Comparison of ENCODE assay signal across 8 mouse cellular contexts in the genomic region with DNA sequence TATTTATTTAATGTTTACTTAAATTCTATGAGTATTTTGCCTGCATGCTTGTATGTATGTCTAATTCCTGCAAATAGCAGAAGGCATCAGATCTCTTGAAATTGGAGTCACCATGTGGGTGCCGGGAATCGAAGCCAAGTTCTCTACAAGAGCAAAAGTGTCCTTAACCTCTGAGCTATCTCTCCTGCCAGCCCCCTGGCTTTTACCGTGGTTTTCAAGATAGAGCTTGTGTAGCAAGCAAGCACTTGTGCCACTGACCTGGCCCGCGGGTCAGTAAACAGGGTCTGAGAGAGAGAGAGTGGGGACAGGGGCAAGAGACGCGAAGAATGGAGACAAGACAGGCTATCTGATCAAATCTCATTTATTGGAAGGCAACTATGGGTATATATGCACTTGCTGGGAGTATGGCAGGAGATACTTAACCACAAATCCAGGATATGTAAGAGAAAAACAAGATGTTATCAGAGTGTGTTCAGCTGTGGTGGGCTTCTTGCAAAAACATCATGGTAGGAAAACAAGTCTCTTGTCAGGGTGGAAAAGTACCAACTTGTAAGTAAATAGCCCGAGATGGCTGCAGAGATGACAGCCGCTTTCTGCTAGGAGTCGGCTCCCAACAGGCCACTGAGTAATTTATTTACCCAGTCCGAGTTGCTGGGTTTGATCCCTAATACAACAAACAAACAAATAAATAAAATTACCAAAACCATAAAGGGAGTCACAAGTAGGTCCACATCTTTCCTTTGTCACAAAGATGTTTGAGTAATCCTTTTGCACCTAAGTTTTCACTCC. TPM values are rescaled to one million over a fixed set of nuclear protein-coding genes. Genes with fewer than 3 reads are reported as not detected.
DNase-seq lines count a peak whose midpoint lies in the region; ATAC-seq and TF ChIP-seq lines count a peak whose summit lies in the region.

No protein-coding gene starts in this region.

- ATAC-seq in heart, postnatal 0 days (ENCODE audit: insufficient read depth, low read depth) = no peak
- 0 out of 2 replicates have a peak, but pooled peaks have one; percentile 5 for ATAC-seq in megakaryocyte, adult 5-6 weeks (ENCODE audit: poor library complexity, severe bottlenecking)

- no peak for TF ChIP-seq POLR2A in heart, adult 2 months (IDR thresholded peaks at IDR 0.05; ENCODE audit: insufficient read depth, low read depth, low read length)

- WGBS in heart, adult 2 months = 40% methylated on average over 11 of the region's 11 CpGs
- 34% methylated on average over 11 of the region's 11 CpGs for WGBS in heart, postnatal 0 days

- peaks cover 10% of the 10 kb centered on the region for H3K4me1 ChIP-seq in heart, adult 2 months (ENCODE audit: control insufficient read depth, insufficient read depth, low read length)
- H3K4me1 ChIP-seq in E14TG2a.4 (replicated peaks; ENCODE audit: low read depth, low read length) = peaks cover 43% of the 10 kb centered on the region
- peaks cover 23% of the 10 kb centered on the region for H3K4me1 ChIP-seq in heart, postnatal 0 days (ENCODE audit: control insufficient read depth, insufficient read depth)

- no peaks in the 10 kb centered on the region for H3K9me3 ChIP-seq in E14TG2a.4 (ENCODE audit: low read length)
- no peaks in the 10 kb centered on the region for H3K9me3 ChIP-seq in heart, postnatal 0 days (replicated peaks; ENCODE audit: control insufficient read depth, low read length)

- no peak for TF ChIP-seq EP300 in heart, adult 2 months (IDR thresholded peaks at IDR 0.05; ENCODE audit: insufficient read depth, low read depth, low read length)
- no peak for TF ChIP-seq EP300 in heart, postnatal 0 days (IDR thresholded peaks at IDR 0.05; ENCODE audit: low read depth)

- DNase-seq in heart, adult 2 months = no peak
- DNase-seq in heart, postnatal 25 days (ENCODE audit: low spot score) = no peak
- no peak for DNase-seq in heart, postnatal 0 days (ENCODE audit: low spot score)
- DNase-seq in B cell, adult 2 months = no peak
- DNase-seq in ovary, postnatal 14 days (ENCODE audit: low spot score) = no peak
- no peak for DNase-seq in left cerebral cortex, postnatal 25 days (ENCODE audit: low spot score in 2 of 2)

- H3K4me2 ChIP-seq in heart, postnatal 0 days (ENCODE audit: low read depth, low read length) = peak overlapping the region; percentile 94

- H3K36me3 ChIP-seq in heart, adult 2 months (ENCODE audit: control insufficient read depth, insufficient read depth, low read length) = no peaks in the 10 kb centered on the region
- H3K36me3 ChIP-seq in E14TG2a.4 (ENCODE audit: insufficient read depth, low read length) = peaks cover 19% of the 10 kb centered on the region
- H3K36me3 ChIP-seq in heart, postnatal 0 days (replicated peaks; ENCODE audit: control insufficient read depth, insufficient read depth, low read length) = peaks cover 19% of the 10 kb centered on the region

- no peaks in the 10 kb centered on the region for H3K27me3 ChIP-seq in heart, adult 2 months (ENCODE audit: control insufficient read depth, insufficient read depth, low read length)
- H3K27me3 ChIP-seq in E14TG2a.4 (ENCODE audit: insufficient read depth, low read length) = peaks cover 4% of the 10 kb centered on the region; the same call in 1 of the 2 replicates
- H3K27me3 ChIP-seq in heart, postnatal 0 days (ENCODE audit: control insufficient read depth, insufficient read depth, low read length) = no peaks in the 10 kb centered on the region

- no peak for TF ChIP-seq CTCF in heart, adult 2 months (IDR thresholded peaks at IDR 0.05)
- no peak for TF ChIP-seq CTCF in E14TG2a.4 (conservative IDR thresholded peaks at IDR 0.05; ENCODE audit: low read length)
- TF ChIP-seq CTCF in heart, postnatal 0 days (IDR thresholded peaks at IDR 0.05; ENCODE audit: low read depth) = no peak

- H3K79me2 ChIP-seq in heart, adult 2 months (replicated peaks; ENCODE audit: control insufficient read depth, insufficient read depth, low read length) = no peaks in the 10 kb centered on the region; the same call in 1 of the 2 replicates

- H3K27ac ChIP-seq in heart, adult 2 months = peak overlapping the region; percentile 92
- H3K27ac ChIP-seq in heart, postnatal 0 days (ENCODE audit: low read depth) = peak overlapping the region; percentile 75; the same call in 1 of the 2 replicates

- peak overlapping the region; percentile 58 for H3K4me3 ChIP-seq in heart, adult 2 months
- H3K4me3 ChIP-seq in E14TG2a.4 (replicated peaks; ENCODE audit: low read length) = peak overlapping the region; percentile 97
- peak overlapping the region; percentile 99 for H3K4me3 ChIP-seq in heart, postnatal 0 days (ENCODE audit: low read depth, low read length)

- intact Hi-C loops in heart, adult 2 months (cut with DNase I) = no loop called here
- intact Hi-C loops in heart, postnatal 25 days (cut with DNase I) = no loop called here
- intact Hi-C loops in left cerebral cortex, postnatal 25 days (cut with DNase I) = loop anchor here (2.0 kb wide), 1 partner anchor 93 kb away; no protein-coding TSS in a partner anchor

- H3K9ac ChIP-seq in heart, adult 2 months (ENCODE audit: low read depth, low read length) = peak overlapping the region; percentile 81
- H3K9ac ChIP-seq in heart, postnatal 0 days (replicated peaks; ENCODE audit: low read depth, low read length) = peak overlapping the region; percentile 82

RNA-seq across cellular contexts. Expression of gene Zbtb17, which starts 0.6 kb away (rescaled TPM):
- 10 to 100 TPM; 22.9 to 26.4 TPM for total RNA-seq in heart, adult 2 months (2021)
- polyA plus RNA-seq in heart, adult 2 months (2012; rRNA removed) = 23.3 and 29.9 TPM in 2 replicates
- total RNA-seq in heart, postnatal 25 days (2021) = 10 to 100 TPM; 22.7 to 23.5 TPM
- total RNA-seq in heart, postnatal 0 days (2014; rRNA removed; ENCODE audit: low replicate concordance) = 28.1 and 32.7 TPM in 2 replicates
- 16.2 and 18.1 TPM in 2 replicates for polyA plus RNA-seq in heart, postnatal 0 days (2015; fragmentation: Nextera tagmentation; extraction: Ambion mirVana)
- total RNA-seq in megakaryocyte, adult 5-6 weeks (2015) = 12.7 TPM in 2 replicates
- 12.5 and 19.4 TPM in 2 replicates for total RNA-seq in megakaryocyte, adult 5-6 weeks (2017)
- total RNA-seq in left cerebral cortex, postnatal 25 days (2021) = 10 to 100 TPM; 42.1 to 43.3 TPM

RNA-seq across cellular contexts. Expression of gene Srarp, which starts 7.9 kb away (rescaled TPM):
- 1 to 10 TPM; 1.6 to 2.2 TPM for total RNA-seq in heart, adult 2 months (2021)
- 0.94 and 2.4 TPM in 2 replicates for polyA plus RNA-seq in heart, adult 2 months (2012; rRNA removed)
- 1 to 10 TPM in 1 of 2 experiments, under 1 TPM in 1; 0.50 to 1.5 TPM for total RNA-seq in heart, postnatal 25 days (2021)
- total RNA-seq in heart, postnatal 0 days (2014; rRNA removed; ENCODE audit: low replicate concordance) = not detected in 2 replicates
- polyA plus RNA-seq in heart, postnatal 0 days (2015; fragmentation: Nextera tagmentation; extraction: Ambion mirVana) = not detected in 2 replicates
- total RNA-seq in megakaryocyte, adult 5-6 weeks (2015) = not detected in 2 replicates
- not detected in 2 replicates for total RNA-seq in megakaryocyte, adult 5-6 weeks (2017)
- 1 to 10 TPM; 4.7 to 6.0 TPM for total RNA-seq in left cerebral cortex, postnatal 25 days (2021)

RNA-seq across cellular contexts. Expression of gene Hspb7, which starts 23.3 kb away (rescaled TPM):
- total RNA-seq in heart, adult 2 months (2021) = 1,000 to 10,000 TPM; 1,066 to 1,498 TPM
- polyA plus RNA-seq in heart, adult 2 months (2012; rRNA removed) = 973 and 1,028 TPM in 2 replicates
- 1,000 to 10,000 TPM; 1,043 to 1,140 TPM for total RNA-seq in heart, postnatal 25 days (2021)
- total RNA-seq in heart, postnatal 0 days (2014; rRNA removed; ENCODE audit: low replicate concordance) = 556 and 673 TPM in 2 replicates
- 195 and 203 TPM in 2 replicates for polyA plus RNA-seq in heart, postnatal 0 days (2015; fragmentation: Nextera tagmentation; extraction: Ambion mirVana)
- not detected in 2 replicates for total RNA-seq in megakaryocyte, adult 5-6 weeks (2015)
- total RNA-seq in megakaryocyte, adult 5-6 weeks (2017) = not detected in 2 replicates
- total RNA-seq in left cerebral cortex, postnatal 25 days (2021) = under 1 TPM; 0.39 to 0.66 TPM

RNA-seq across cellular contexts. Expression of gene Clcnkb, which starts 28.0 kb away (rescaled TPM):
- total RNA-seq in heart, adult 2 months (2021) = under 1 TPM; 0.43 to 0.57 TPM
- 2.1 and 4.6 TPM in 2 replicates for polyA plus RNA-seq in heart, adult 2 months (2012; rRNA removed)
- total RNA-seq in heart, postnatal 25 days (2021) = 1 to 10 TPM in 1 of 2 experiments, under 1 TPM in 1; 0.60 to 1.5 TPM
- total RNA-seq in heart, postnatal 0 days (2014; rRNA removed; ENCODE audit: low replicate concordance) = 0.23 and 0.65 TPM in 2 replicates
- 0.58 and 0.87 TPM in 2 replicates for polyA plus RNA-seq in heart, postnatal 0 days (2015; fragmentation: Nextera tagmentation; extraction: Ambion mirVana)
- total RNA-seq in megakaryocyte, adult 5-6 weeks (2015) = not detected in 2 replicates
- not detected in 2 replicates for total RNA-seq in megakaryocyte, adult 5-6 weeks (2017)
- total RNA-seq in left cerebral cortex, postnatal 25 days (2021) = not detected

RNA-seq across cellular contexts. Expression of gene Clcnka, which starts 45.3 kb away (rescaled TPM):
- total RNA-seq in heart, adult 2 months (2021) = not detected
- polyA plus RNA-seq in heart, adult 2 months (2012; rRNA removed) = 0.04 TPM in 1 of 2 replicates, not detected in the other
- not detected for total RNA-seq in heart, postnatal 25 days (2021)
- total RNA-seq in heart, postnatal 0 days (2014; rRNA removed; ENCODE audit: low replicate concordance) = not detected in 2 replicates
- polyA plus RNA-seq in heart, postnatal 0 days (2015; fragmentation: Nextera tagmentation; extraction: Ambion mirVana) = not detected in 2 replicates
- total RNA-seq in megakaryocyte, adult 5-6 weeks (2015) = not detected in 2 replicates
- not detected in 2 replicates for total RNA-seq in megakaryocyte, adult 5-6 weeks (2017)
- total RNA-seq in left cerebral cortex, postnatal 25 days (2021) = not detected

Comparison
In these comparisons a context has a peak if more than half of its experiments do, and no peak if none do; other contexts are left out.
1. RNA of gene Hspb7, which starts 23.3 kb away (total RNA-seq): 1,066 to 1,498 TPM in heart, adult 2 months, 1,043 to 1,140 TPM in heart, postnatal 25 days and 556 to 673 TPM in heart, postnatal 0 days; 0.39 to 0.66 TPM in left cerebral cortex, postnatal 25 days and not detected in megakaryocyte, adult 5-6 weeks; every median in the first group is over 100 times any median in the second.
2. Peak in every context shown above with its lines, with median percentiles within 50 percentile points of each other: H3K4me3 ChIP-seq.